Comparison of ENCODE assay signal across 34 mouse cellular contexts in genomic region chr14:57220343-57220742, GRCm38 (mm10).
"Had no signal": no experiment of that assay in that cellular context is flagged by ENCODE, and none has a peak within 500 bp of the region (broad histone marks: within the 10 kb centered on the region; RNA-seq: fewer than 3 reads in every experiment).

No protein-coding gene starts in this region.

- H3K27ac ChIP-seq: heart, embryonic 10.5 days; heart, embryonic 13.5 days; heart, embryonic 15.5 days; hindbrain, embryonic 10.5 days; hindbrain, embryonic 12.5 days; hindbrain, embryonic 13.5 days; hindbrain, embryonic 14.5 days; hindbrain, embryonic 15.5 days; hindbrain, postnatal 0 days; intestine, embryonic 15.5 days; kidney, embryonic 15.5 days; kidney, postnatal 0 days; layer of hippocampus, adult 2 months; left cerebral cortex, adult 2 months had no signal

- H3K9me3 ChIP-seq: heart, embryonic 10.5 days; heart, embryonic 12.5 days; heart, embryonic 15.5 days; hindbrain, embryonic 10.5 days; hindbrain, embryonic 12.5 days; hindbrain, embryonic 13.5 days; hindbrain, embryonic 15.5 days; intestine, embryonic 15.5 days; kidney, embryonic 15.5 days had no signal

- ATAC-seq: hindbrain, embryonic 16.5 days; hindbrain, postnatal 0 days; inflammation-experienced regulatory T-cells, adult 6 months had no signal

- H3K4me1 ChIP-seq: heart, embryonic 10.5 days; heart, embryonic 12.5 days; heart, embryonic 13.5 days; heart, embryonic 15.5 days; hindbrain, embryonic 10.5 days; hindbrain, embryonic 12.5 days; hindbrain, embryonic 13.5 days; hindbrain, embryonic 15.5 days; intestine, embryonic 15.5 days; kidney, embryonic 15.5 days had no signal

- H3K36me3 ChIP-seq: heart, embryonic 10.5 days; heart, embryonic 12.5 days; heart, embryonic 13.5 days; heart, embryonic 15.5 days; hindbrain, embryonic 10.5 days; hindbrain, embryonic 12.5 days; hindbrain, embryonic 13.5 days; hindbrain, embryonic 15.5 days; intestine, embryonic 15.5 days; kidney, embryonic 15.5 days had no signal

- DNase-seq: heart, postnatal 10 days; heart, postnatal 14 days; heart, postnatal 36 days; heart, postnatal 4 days; kidney, adult 11 months; kidney, adult 18-20 months; kidney, adult 2 months; kidney, adult 8-10 months; kidney, adult 9 months; kidney, postnatal 10 days; kidney, postnatal 14 days; kidney, postnatal 25 days; kidney, postnatal 36 days; kidney, postnatal 4 days; layer of hippocampus, adult 9-11 months; layer of hippocampus, postnatal 36 days had no signal

- H3K27me3 ChIP-seq: heart, embryonic 12.5 days; heart, embryonic 13.5 days; heart, embryonic 15.5 days; hindbrain, embryonic 12.5 days; hindbrain, embryonic 13.5 days; hindbrain, embryonic 15.5 days; intestine, embryonic 15.5 days; kidney, embryonic 15.5 days had no signal

- H3K4me3 ChIP-seq: heart, embryonic 10.5 days; heart, embryonic 12.5 days; heart, embryonic 13.5 days; heart, embryonic 15.5 days; hindbrain, embryonic 10.5 days; hindbrain, embryonic 12.5 days; hindbrain, embryonic 13.5 days; hindbrain, embryonic 15.5 days; intestine, embryonic 15.5 days; kidney, embryonic 15.5 days; layer of hippocampus, adult 2 months; left cerebral cortex, adult 2 months had no signal

- H3K4me2 ChIP-seq: heart, embryonic 11.5 days; heart, embryonic 12.5 days; heart, embryonic 13.5 days; heart, embryonic 15.5 days; hindbrain, embryonic 12.5 days; hindbrain, embryonic 13.5 days; hindbrain, embryonic 14.5 days; hindbrain, embryonic 15.5 days; intestine, embryonic 15.5 days; kidney, embryonic 15.5 days had no signal

- H3K9ac ChIP-seq: heart, embryonic 12.5 days; heart, embryonic 13.5 days; heart, embryonic 15.5 days; hindbrain, embryonic 12.5 days; hindbrain, embryonic 13.5 days; hindbrain, embryonic 14.5 days; hindbrain, embryonic 15.5 days; intestine, embryonic 15.5 days; kidney, embryonic 15.5 days had no signal
